Mouse (Mus musculus) erythroblast, embryonic 14.5 days (primary cell): Measurements from ENCODE around the gene Dnah8. TPM values are rescaled to one million over a fixed set of nuclear protein-coding genes. Genes with fewer than 3 reads are reported as not detected.

ENCODE experiments used
- H3K27me3 ChIP-seq: 2 replicates; pipeline ENCODE4 v1.6.1; 2012; ENCODE audit warnings: inconsistent platforms; ENCODE audit not compliant: control insufficient read depth
- H3K36me3 ChIP-seq: 2 replicates; pipeline ENCODE4 v1.6.1; 2012; ENCODE audit warnings: mild to moderate bottlenecking, inconsistent platforms; ENCODE audit not compliant: control insufficient read depth
- H3K4me1 ChIP-seq: 2 replicates; pipeline ENCODE4 v1.6.1; 2012; ENCODE audit warnings: inconsistent platforms; ENCODE audit not compliant: control insufficient read depth
- H3K4me3 ChIP-seq: replicated peaks from 2 replicates; pipeline ENCODE3; 2012; ENCODE audit warnings: moderate library complexity, mild to moderate bottlenecking, inconsistent platforms
- H3K9me3 ChIP-seq: 2 replicates; pipeline ENCODE4 v1.6.1; 2012; ENCODE audit warnings: low read length, inconsistent platforms, mixed read lengths; ENCODE audit not compliant: control insufficient read depth
- GATA1 ChIP-seq: IDR thresholded peaks from 2 replicates; pipeline ENCODE4 v1.6.1; 2012; ENCODE audit warnings: low read length, inconsistent platforms, mixed read lengths
- TAL1 ChIP-seq: IDR thresholded peaks from 3 replicates; pipeline ENCODE4 v1.6.1; 2012; ENCODE audit warnings: low read length, inconsistent platforms, mixed read lengths
- polyA plus RNA-seq: library from polyadenylated mRNA; stranded (reverse); fragments of >175 nt; gene quantifications from 2 replicates; pipeline ENCODE4 v1.2.3, GENCODE M21; 2012

The Dnah8 gene
- polyA plus RNA-seq, 1 experiment, result 0.08 TPM

DNA sequence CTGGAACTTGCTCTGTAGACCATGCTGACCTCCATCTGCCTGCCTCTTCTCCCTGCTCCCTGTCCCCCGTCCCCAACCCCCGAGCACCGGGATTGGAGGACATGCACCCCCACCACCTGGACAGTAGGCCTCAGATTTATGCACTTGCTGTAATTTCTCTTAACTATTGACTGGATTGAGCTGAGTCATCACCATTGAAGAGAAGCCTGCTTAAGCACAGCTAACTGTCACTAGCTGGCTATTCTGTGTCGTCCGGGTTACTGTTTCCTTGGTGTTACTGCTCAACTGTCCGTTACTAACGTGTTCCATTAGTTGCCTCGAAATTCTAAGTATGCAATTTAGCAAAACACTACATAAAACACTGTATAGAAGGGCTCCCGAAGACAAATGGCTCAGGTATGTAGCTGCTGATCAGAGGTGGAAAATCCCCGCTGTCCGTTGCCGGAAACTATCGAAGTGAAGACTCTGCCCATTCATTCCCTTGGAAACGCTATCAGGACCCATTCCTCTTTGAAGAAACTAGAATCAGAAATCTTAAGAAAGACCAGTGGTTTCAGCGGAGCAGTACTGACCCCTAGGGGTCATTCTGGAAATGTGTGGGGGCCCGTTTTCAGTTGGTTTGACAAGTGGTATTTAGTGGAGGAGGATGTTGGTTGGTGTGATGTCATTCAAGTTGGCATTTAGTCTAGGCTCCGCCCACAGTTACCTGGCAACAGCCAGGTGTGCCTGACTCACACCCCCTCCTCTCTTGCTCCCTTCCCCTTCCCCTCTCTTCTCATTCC lies 33.5 kb upstream of the Dnah8 start:
- no peaks in the 10 kb centered on the region for H3K4me1 ChIP-seq
- H3K9me3 ChIP-seq, result no peaks in the 10 kb centered on the region
- peaks cover 43% of the 10 kb centered on the region for H3K36me3 ChIP-seq
- no peaks in the 10 kb centered on the region for H3K27me3 ChIP-seq
- H3K4me3 ChIP-seq, result no peak overlapping the region
- TF ChIP-seq GATA1 (no peak), TAL1 (no peak)

DNA sequence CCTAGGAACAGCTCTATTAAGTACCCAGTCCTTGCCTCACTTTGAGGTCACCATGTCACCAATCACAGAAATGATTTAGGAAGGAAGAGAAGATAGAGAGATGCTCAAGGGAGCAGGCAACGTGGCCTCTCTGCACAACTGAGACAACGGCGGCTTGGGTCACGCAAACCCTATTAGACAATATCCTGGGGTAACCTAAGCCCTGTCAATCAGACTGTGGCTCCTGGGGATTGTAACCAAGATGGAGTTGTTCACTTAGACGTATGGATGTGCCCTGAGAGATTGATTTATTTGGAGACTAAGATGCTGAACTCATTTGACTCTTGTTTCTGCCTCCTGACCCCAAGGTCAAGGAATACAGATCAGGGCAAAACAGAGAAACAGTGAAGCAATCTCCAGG lies 29.7 kb upstream of the Dnah8 start:
- H3K36me3 ChIP-seq, result peaks cover 81% of the 10 kb centered on the region
- peaks cover 6% of the 10 kb centered on the region for H3K9me3 ChIP-seq

DNA sequence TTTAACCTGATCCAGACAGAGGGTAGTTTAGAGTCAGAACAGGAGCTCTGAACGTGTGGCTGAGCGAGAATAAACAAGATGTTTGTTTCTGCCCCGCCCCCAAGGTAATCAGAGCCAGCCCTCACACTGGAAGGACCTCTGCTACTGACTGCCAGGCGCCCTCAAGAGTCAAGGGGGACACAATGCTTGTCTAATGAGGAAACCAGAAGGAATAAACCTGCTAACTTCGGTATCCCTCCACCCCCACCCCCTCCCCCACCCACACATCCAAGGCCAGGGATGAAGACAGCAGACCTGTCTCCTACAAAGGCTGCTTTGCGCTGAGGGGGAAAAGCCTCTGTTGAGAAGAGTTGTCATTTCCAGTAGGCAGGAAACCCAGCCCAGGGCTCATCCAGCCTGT lies 29.3 kb upstream of the Dnah8 start:
- peaks cover 85% of the 10 kb centered on the region for H3K36me3 ChIP-seq
- no peaks in the 10 kb centered on the region for H3K4me1 ChIP-seq
- no peak for TF ChIP-seq GATA1
- TF ChIP-seq TAL1, result no peak

More for the DNA sequence above, 29.7 kb upstream of the Dnah8 start:
- no peak for TF ChIP-seq GATA1
- no peak overlapping the region for H3K4me3 ChIP-seq
- H3K27me3 ChIP-seq, result no peaks in the 10 kb centered on the region
- no peaks in the 10 kb centered on the region for H3K4me1 ChIP-seq

DNA sequence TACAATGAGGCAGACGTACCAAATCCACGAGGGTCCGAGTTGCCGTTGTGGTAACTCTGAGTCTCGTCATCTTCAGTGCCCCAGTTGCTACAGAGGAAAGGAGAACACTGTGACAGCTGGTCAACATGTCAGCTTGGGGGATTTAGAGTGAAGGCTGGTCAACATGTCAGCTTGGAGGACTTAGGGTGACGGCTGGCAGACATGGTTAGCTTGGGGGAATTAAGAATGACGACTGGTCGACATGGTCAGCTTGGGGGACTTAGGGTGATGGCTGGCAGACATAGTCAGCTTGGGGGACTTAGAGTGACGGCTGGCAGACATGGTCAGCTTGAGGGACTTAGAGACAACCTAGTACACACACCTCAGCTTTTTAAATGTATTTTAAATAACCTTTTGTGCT lies 26.4 kb upstream of the Dnah8 start:
- no peak overlapping the region for H3K4me3 ChIP-seq
- no peaks in the 10 kb centered on the region for H3K27me3 ChIP-seq
- peaks cover 2% of the 10 kb centered on the region; the same call in 1 of the 2 replicates for H3K4me1 ChIP-seq
- peaks cover 95% of the 10 kb centered on the region for H3K36me3 ChIP-seq
- H3K9me3 ChIP-seq, result peaks cover 6% of the 10 kb centered on the region
- no peak for TF ChIP-seq TAL1
- no peak for TF ChIP-seq GATA1

More for the DNA sequence above, 29.3 kb upstream of the Dnah8 start:
- Histone ChIP-seq H3K27me3 (no peaks in the 10 kb centered on the region), H3K4me3 (no peak overlapping the region), H3K9me3 (peaks cover 6% of the 10 kb centered on the region)

DNA sequence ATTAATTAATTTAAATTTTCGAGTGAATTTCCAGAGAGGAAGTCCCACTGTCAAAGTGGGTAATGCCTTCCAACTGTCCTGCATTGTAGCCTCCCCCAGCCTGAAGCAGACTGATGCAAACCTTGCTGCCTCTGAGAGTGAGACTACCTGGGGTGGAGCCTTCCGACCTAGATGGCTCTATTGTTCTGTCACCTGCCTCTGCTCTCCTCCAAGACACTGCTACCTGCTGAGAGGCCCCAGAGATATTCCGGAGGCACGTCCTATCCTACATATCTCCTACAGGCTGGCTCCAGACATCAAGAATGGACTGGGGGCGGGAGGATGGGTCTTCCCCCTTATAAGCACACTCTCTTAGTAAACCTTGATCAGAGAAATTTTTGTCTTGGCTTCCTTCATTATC lies 25.9 kb upstream of the Dnah8 start:
- H3K27me3 ChIP-seq, result no peaks in the 10 kb centered on the region
- no peak overlapping the region for H3K4me3 ChIP-seq
- peaks cover 2% of the 10 kb centered on the region; the same call in 1 of the 2 replicates for H3K4me1 ChIP-seq
- H3K36me3 ChIP-seq, result peaks cover 95% of the 10 kb centered on the region
- TF ChIP-seq GATA1 (no peak), TAL1 (no peak)
- peaks cover 6% of the 10 kb centered on the region for H3K9me3 ChIP-seq

DNA sequence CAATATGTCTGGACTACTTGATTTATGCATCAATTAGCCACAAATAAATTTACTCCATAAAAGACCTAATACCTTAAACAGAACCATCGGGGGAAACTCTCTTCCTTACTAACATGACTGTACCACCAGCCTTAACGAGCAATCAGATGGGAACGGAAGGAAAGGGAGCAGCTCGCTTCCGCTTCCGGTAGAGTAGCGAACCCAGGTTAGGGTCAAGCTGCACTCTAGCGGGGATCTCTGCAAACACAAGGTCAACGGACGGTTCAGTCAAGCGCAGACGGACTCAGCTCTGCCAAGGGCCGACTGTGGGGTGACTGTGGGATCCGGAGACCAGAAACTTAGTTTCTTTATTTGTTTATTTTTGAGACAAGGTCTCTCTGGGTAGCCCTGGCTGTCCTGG lies 22.0 kb upstream of the Dnah8 start:
- TF ChIP-seq TAL1, result no peak
- TF ChIP-seq GATA1, result no peak
- Histone ChIP-seq H3K4me1 (peaks cover 12% of the 10 kb centered on the region), H3K36me3 (peaks cover 98% of the 10 kb centered on the region), H3K27me3 (no peaks in the 10 kb centered on the region), H3K4me3 (no peak overlapping the region), H3K9me3 (peaks cover 3% of the 10 kb centered on the region; the same call in 1 of the 2 replicates)

DNA sequence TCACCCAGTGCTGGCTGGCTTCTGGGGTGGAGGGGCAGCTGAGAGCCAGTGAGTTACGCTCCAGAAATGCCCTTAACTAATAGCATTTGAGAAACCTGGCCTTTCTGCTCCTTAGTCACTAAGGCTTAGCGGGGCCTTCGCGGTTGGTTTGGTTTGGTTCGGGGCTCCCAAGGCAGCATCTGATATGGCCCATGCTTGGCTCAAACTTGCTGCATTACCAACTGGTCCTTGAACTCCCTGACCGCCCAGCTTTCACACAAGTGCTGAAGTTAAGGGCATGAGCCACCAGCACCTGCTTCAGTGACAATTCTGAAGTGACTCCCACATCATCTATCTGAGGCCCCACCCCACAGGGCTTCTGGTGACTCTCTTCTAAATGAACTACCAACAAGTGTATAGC lies 19.9 kb upstream of the Dnah8 start:
- TF ChIP-seq TAL1 (no peak), GATA1 (no peak)
- no peaks in the 10 kb centered on the region for H3K27me3 ChIP-seq
- peaks cover 96% of the 10 kb centered on the region for H3K36me3 ChIP-seq
- peaks cover 31% of the 10 kb centered on the region for H3K4me1 ChIP-seq
- H3K9me3 ChIP-seq, result no peaks in the 10 kb centered on the region
- no peak overlapping the region for H3K4me3 ChIP-seq

DNA sequence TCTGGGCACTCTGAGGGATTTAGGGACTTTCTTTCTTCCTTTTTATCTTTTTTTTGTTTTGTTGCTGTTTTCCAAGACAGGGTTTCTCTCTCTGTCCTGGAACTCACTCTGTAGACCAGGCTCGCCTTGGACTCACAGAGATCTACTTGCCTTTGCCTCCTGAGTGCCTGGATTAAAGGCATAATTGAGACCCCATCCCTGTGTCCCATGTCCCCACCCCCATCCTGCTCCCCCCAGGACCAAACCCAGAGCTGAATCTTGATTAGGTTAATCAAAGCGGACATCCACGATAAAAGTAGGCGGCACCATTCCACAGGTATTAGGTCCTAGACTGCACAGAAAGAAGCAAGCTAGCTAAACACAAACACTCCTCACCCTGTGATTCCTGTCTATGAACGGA lies 19.2 kb upstream of the Dnah8 start:
- Histone ChIP-seq H3K4me3 (no peak overlapping the region), H3K9me3 (no peaks in the 10 kb centered on the region), H3K27me3 (no peaks in the 10 kb centered on the region), H3K4me1 (peaks cover 38% of the 10 kb centered on the region), H3K36me3 (peaks cover 95% of the 10 kb centered on the region)
- TF ChIP-seq TAL1 (no peak), GATA1 (no peak)

DNA sequence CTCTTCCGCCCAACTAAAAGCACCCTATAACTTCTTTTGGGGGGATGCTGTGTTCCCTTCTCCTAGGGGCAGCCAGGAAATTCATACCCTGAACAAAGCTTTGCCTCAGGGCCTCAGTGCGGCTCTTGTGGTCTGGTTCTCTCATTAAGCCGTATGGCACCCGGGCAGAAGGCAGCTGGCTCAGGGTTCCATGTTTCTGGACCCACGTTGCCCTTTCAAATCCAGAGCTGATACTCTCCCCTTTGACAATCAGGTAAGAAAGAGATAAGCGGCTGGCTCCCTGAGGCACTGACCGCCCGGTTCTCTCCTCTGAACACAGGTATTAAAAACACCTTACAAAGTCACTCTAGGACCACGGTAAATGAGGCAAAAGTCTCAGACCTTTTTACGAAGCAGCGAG lies 17.9 kb upstream of the Dnah8 start:
- H3K36me3 ChIP-seq, result peaks cover 88% of the 10 kb centered on the region
- no peaks in the 10 kb centered on the region for H3K9me3 ChIP-seq
- H3K4me1 ChIP-seq, result peaks cover 50% of the 10 kb centered on the region
- no peak for TF ChIP-seq TAL1
- no peak for TF ChIP-seq GATA1
- H3K27me3 ChIP-seq, result no peaks in the 10 kb centered on the region
- H3K4me3 ChIP-seq, result no peak overlapping the region
